Mouse (Mus musculus) heart, postnatal 25 days (tissue): ENCODE data around the gene Ovol1. TPM values are rescaled to one million over a fixed set of nuclear protein-coding genes. Genes with fewer than 3 reads are reported as not detected.

Experiments
- DNase-seq: peaks from one replicate; pipeline ENCODE4 v3.0.0; 2022; ENCODE audit warnings: low spot score
- intact Hi-C: fragments of 180-260 bp; cut with DNase I; formaldehyde crosslinking; loops from one replicate; pipeline ENCODE4 v1.15.1; 2025
- total RNA-seq, 2 experiments: library from RNA; stranded (reverse); gene quantifications; 2 replicates each; pipeline ENCODE4 v1.2.3; 2021

Gene Ovol1
- total RNA-seq, 2 experiments from 2014 or later: not detected

GRCm38 (mm10) chr19:5532520-5532919 is 27.9 kb downstream of the Ovol1 start:
- intact Hi-C loops: no loop called here
- DNase-seq: no peak

DNA sequence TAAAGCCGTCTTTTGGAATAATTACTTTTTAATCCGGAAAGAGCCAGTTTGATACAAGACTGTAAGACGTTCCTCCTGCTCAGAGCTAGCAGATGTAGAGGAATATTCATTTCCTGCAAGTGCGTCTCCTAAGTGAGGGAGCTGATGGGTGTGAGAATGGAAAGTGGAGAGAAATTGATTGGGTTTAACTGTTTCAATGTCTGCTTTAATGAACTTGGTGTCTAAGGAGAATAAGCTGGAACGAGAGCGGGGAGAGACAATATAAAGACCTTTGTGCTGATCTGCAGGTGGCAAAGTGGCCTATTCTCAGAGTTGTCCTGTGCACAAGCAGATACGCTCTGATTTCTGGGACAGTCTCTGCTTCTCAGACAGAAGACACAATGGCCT is 30.3 kb downstream of the Ovol1 start:
- intact Hi-C loops: no loop called here
- no peak for DNase-seq

DNA sequence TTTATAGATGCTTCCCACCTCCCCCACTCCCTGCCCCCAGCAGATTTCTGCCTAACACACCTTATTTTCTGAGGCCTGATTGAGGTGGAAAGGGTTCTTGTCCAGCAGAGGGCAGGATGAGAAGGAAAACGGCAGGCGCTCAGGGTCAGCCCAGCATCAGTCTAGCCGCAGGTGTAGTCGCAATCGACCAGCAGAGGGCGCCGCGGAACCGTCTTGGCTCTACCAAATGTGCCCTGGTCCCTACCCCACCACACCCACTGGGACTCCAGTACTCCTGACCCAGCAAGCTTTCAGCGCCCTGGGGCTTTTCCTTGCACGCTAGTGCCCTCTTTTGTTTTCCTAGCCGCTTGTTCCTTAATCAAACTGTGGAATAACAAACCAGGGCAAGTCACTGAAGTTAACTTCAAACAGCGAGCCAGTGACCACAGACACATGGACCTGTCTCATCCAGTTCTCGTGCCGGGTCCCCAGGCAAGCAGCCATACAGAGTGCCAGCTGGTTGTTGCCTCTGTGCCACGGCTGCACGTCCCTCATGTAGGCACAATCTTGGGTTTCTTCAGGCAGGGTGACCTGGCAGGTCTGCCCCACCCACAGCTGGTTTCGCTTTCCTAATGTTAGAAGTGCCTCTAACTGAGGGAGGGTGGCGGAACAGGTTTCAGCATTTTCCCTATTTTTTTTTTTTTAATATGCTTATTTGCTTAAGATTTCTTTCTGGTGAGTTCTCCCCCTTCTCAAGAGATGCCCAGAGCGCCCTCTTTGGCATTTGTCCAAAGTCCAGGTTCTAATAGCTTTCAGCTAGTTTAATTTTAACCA is 30.9 kb downstream of the Ovol1 start:
- intact Hi-C loops: loop anchor here (1.0 kb wide), 1 partner anchor 38 kb away; no protein-coding TSS in a partner anchor
- DNase-seq: peak; percentile 90

GRCm38 (mm10) chr19:5525204-5525603 is 35.2 kb downstream of the Ovol1 start:
- DNase-seq: no peak
- intact Hi-C loops: no loop called here

DNA sequence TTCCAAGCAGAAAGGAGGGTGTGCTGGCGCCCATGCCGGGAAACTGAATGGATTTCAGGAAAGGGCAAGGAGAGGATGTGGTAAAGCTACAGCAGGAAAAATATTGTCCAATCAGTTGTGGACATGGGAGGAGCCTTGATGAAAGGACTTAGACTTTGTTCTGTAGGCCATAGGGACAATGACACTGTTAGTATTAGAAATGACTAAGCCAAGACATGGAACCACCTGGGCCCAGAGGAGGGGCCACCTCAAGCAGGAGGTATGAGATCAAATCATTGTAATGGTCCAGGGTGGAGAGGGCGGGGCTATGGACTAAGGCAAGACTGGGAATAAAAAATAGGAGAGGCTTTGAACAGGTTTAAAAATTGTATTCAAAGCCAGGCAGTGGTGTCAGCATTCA is 41.7 kb downstream of the Ovol1 start:
- no peak for DNase-seq
- intact Hi-C loops: no loop called here

DNA sequence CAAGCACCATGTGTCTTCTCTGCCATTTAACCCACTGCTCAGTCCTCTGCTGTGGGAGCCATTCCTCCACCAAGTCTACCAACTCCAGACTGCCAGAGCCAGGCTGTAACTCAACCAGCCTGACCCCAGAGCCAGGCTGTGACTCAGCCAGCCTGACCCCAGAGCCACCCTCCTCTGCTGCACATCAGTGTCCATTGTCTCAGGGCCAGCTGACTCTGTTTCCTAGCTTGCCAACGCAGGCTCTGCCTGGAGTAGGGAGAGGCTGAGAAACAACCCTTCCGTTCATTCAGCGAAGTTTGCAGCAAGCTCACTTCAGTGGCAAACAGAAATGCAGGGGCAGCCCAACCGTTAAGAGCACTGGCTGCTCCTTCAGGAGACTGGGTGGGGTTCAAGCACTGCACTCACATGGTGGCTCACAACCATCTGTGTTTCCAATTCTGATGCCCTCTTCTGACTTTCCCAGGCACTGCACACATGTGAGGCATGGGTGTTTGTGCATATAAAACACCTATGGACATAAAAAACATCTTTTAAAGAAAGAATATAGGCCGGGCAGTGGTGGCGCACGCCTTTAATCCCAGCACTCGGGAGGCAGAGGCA is 43.4 kb downstream of the Ovol1 start:
- no peak for DNase-seq
- intact Hi-C loops: no loop called here

GRCm38 (mm10) chr19:5515840-5516777 is 44.3 kb downstream of the Ovol1 start:
- DNase-seq: no peak
- intact Hi-C loops: no loop called here

DNA sequence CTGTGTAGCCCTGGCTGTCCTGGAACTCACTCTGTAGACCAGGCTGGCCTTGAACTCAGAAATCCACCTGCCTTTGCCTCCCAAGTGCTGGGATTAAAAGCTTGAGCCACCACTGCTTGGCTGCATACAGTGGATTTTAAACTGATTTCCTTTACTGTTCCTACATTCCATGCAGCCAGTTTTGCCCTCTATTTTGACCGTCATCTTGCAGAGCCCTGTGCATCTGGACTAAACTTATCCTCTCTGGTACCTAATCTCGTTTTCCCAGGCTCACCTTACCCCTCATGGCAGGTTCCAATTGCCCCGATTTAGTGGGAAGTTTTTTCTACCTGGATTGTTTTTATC is 47.5 kb downstream of the Ovol1 start:
- intact Hi-C loops: no loop called here
- no peak for DNase-seq

DNA sequence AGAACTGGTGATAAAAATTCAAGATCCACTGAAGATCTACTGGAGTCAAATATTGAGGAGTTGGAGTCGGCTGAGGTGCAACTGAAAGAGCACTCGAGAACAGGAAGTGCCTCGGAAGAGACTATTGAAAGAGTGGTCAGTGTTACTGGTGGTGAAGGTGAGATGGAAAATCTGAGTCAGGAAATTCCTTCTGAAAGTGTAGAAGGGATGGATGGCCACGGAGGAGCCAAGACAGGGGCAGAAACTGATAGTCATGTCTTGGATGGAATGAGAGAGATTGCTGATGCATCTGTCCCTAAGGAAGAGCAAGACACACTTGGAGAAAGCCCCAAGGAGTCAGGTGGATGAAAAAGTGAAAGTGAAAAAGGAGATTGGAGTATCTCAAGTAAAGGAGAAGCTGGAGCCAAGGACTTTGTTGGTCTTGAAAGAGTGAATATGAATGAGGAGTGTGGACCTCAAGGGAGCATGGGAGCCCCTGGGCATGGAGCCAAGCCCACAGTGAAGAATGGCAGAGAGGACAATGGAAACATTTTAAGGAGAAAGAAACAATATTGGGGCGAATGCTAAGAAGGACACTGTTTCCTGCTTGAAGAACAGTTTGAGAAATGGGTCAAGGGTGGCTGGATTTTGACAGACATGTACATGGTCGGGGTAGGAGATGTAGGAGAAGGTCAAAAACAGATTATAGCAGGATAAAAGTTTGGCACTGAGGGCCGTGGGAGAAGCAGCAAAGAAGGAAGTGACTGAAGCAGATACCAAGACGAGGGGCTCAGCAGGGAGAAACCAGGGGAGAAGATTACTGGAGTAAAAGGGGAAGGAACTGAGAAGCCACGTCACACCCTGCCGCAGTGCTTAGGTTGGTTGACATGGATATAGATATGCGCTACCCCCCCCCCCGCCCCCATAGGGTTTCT is 48.1 kb downstream of the Ovol1 start:
- intact Hi-C loops: no loop called here
- no peak for DNase-seq

DNA sequence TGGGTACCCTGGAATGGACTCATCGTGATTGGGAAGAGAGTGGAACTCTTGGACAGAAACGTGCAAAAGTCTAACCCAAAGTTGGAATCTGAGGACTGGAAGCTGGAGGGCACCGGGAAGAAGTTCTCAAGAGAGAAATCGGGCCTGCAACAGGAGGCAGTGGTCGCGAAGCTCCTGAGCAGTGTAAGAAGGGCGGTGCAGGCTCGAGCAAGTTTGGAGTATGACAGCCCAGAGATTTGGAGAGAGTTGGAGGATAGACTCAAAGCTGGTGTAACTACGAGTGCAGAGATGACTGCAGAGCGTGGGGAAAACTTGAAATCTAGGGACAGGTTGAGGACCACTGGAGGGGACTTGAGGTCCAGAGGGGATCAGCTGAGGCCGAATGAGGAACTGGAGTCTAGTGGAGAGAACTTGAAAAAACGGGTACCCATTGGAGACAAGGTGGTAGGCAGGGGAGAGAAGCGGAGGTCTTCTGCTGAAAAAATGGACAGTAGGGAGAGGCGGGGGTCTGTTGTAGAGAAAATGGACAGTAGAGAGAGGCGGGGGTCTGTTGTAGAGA is 49.3 kb downstream of the Ovol1 start:
- intact Hi-C loops: no loop called here
- DNase-seq: no peak

DNA sequence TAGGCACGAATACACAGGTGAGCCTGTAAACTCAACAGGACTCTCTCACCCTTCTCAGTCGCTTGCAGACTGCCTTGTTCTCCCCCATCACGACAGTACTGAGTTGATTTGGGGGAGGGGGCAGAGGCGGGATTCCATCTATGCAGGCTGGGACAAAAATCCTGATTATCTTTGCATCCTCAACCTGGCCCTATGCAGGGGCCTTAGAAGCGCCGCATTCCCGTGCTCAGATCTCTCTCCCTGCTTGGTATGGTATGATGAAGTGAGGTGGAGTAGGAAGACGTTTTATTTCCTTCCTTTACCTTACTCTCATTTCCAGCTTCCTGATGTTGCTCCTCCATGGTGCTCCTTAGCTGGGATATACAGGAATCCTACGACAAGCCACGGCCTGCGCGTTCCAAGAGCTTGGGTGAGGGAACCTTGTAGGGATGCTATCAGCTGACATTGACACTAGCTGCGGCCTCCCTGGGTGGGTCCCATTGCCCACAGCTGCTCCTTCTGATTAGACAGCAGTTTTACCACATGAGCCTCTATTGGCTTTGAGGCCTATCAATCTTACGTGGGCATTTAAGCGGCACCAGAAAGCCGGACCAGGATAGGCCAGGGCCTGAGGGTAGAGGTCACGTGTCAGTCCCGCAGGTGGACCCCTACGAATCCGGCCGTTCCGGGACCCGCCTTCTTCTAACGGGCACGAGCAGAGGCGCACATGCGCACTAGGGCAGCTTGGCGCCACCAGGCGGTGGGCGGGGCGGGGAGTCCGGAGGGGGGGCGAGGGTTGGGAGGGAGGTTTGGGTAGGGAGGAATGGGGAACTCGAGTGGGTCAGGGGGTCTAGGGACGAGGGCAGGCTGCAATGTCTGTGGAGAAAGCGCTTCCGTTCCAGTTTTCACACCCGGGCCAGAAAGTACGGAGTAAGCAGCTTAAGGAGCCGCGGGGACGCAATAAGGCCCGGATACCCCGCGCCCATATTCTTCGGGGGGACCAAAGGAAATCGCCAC is 50.1 kb downstream of the Ovol1 start, which contains the start of gene Snx32:
Snx32 (minus strand) TSS at position 508 of the 996 bp plus-strand sequence.
- DNase-seq: peak; percentile 97
- intact Hi-C loops: loop anchor here (1.0 kb wide), 1 partner anchor 19 kb away; no protein-coding TSS in a partner anchor

DNA sequence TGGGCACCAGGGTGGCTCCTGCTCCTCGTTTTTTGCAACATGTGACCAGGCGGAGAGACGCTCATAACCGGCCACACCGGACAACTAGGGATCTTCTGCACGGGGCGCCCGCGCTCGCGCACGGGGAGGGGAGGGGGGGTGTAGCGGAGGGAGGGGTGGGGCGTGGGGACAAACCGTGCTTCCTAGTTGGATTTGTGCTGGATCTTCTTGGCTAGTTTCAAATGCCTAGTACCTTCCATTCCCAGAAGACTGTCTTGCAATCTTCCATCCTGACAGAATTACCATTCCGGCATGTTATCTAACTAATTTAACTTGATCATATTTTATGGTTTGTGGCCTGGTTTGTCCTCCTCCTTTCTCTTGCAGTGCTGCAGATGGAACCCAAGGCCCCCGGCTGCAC is 56.8 kb downstream of the Ovol1 start, which contains the start of gene 1700020D05Rik:
1700020D05Rik (minus strand) TSS at position 101 of the 400 bp plus-strand sequence.
- DNase-seq: no peak
- intact Hi-C loops: no loop called here

- intact Hi-C loops: no loop called here
- no peak for DNase-seq
Observed at GRCm38 (mm10) chr19:5500330-5500875, 60.0 kb downstream of the Ovol1 start.

Other genes with a start within 250 kb of the Ovol1 start
- gene Catsper1, start 224.9 kb downstream of the Ovol1 start, total RNA-seq: not detected
- gene Cst6, start 211.1 kb downstream of the Ovol1 start, total RNA-seq: 1 to 10 TPM; 7.4 to 9.6 TPM
- 10 to 100 TPM; 17.6 to 19.4 TPM for gene Eif1ad, start 193.9 kb downstream of the Ovol1 start, total RNA-seq
- gene Banf1, start 193.5 kb downstream of the Ovol1 start, total RNA-seq: 100 to 1,000 TPM; 122 to 132 TPM
- 10 to 100 TPM; 45.3 to 58.7 TPM for gene Sart1, start 171.9 kb downstream of the Ovol1 start, total RNA-seq
- under 1 TPM; 0.28 to 0.88 TPM for gene Tsga10ip, start 158.1 kb downstream of the Ovol1 start, total RNA-seq
- 100 to 1,000 TPM; 289 to 292 TPM for gene Drap1, start 135.7 kb downstream of the Ovol1 start, total RNA-seq
- gene AI837181, start 135.5 kb downstream of the Ovol1 start, total RNA-seq: 10 to 100 TPM; 34.9 to 36.2 TPM
- not detected for gene Fosl1, start 113.1 kb downstream of the Ovol1 start, total RNA-seq
- gene Ccdc85b, start 102.8 kb downstream of the Ovol1 start, total RNA-seq: 10 to 100 TPM in 1 of 2 experiments, 1 to 10 TPM in 1; 7.8 to 11.9 TPM
- gene Fibp, start 100.0 kb downstream of the Ovol1 start, total RNA-seq: 10 to 100 TPM; 45.5 to 51.0 TPM
- under 1 TPM in 1 of 2 experiments, not detected in 1; 0.45 TPM for gene Ctsw, start 92.1 kb downstream of the Ovol1 start, total RNA-seq
- 10 to 100 TPM in 1 of 2 experiments, 1 to 10 TPM in 1; 9.9 to 10.3 TPM for gene Efemp2, start 86.7 kb downstream of the Ovol1 start, total RNA-seq
- gene Mus81, start 72.2 kb downstream of the Ovol1 start, total RNA-seq: 10 to 100 TPM; 21.0 to 21.5 TPM
- 100 to 1,000 TPM; 209 to 212 TPM for gene Cfl1, start 70.2 kb downstream of the Ovol1 start, total RNA-seq
- gene 1700020D05Rik, start 56.9 kb downstream of the Ovol1 start, total RNA-seq: 1 to 10 TPM in 1 of 2 experiments, under 1 TPM in 1; 0.78 to 1.0 TPM
- 1 to 10 TPM; 6.2 to 8.1 TPM for gene Snx32, start 50.1 kb downstream of the Ovol1 start, total RNA-seq
- 1 to 10 TPM; 3.0 to 3.2 TPM for gene Ap5b1, start 7.4 kb upstream of the Ovol1 start, total RNA-seq
- gene Rnaseh2c, start 41.2 kb upstream of the Ovol1 start, total RNA-seq: 10 to 100 TPM; 43.7 to 49.7 TPM
- 10 to 100 TPM; 24.8 to 26.5 TPM for gene Kat5, start 49.6 kb upstream of the Ovol1 start, total RNA-seq
- 10 to 100 TPM; 22.7 to 29.9 TPM for gene Rela, start 76.8 kb upstream of the Ovol1 start, total RNA-seq
- gene Sipa1, start 103.1 kb upstream of the Ovol1 start, total RNA-seq: 10 to 100 TPM; 23.3 to 31.3 TPM
- gene Map3k11, start 128.1 kb upstream of the Ovol1 start, total RNA-seq: 10 to 100 TPM; 24.0 to 30.4 TPM
- 10 to 100 TPM; 17.8 to 18.0 TPM for gene Pcnx3, start 128.3 kb upstream of the Ovol1 start, total RNA-seq
- not detected for gene Kcnk7, start 143.7 kb upstream of the Ovol1 start, total RNA-seq
- 100 to 1,000 TPM; 140 to 149 TPM for gene Ehbp1l1, start 165.7 kb upstream of the Ovol1 start, total RNA-seq
- gene Fam89b, start 169.0 kb upstream of the Ovol1 start, total RNA-seq: 10 to 100 TPM; 29.5 to 31.5 TPM
- 10 to 100 TPM; 36.6 to 37.2 TPM for gene Ltbp3, start 180.3 kb upstream of the Ovol1 start, total RNA-seq
- 10 to 100 TPM; 63.5 to 64.1 TPM for gene Scyl1, start 210.8 kb upstream of the Ovol1 start, total RNA-seq